Mouse (Mus musculus) cerebellum, adult 2 months (tissue): ENCODE results near the gene Hes7. TPM values are rescaled to one million over a fixed set of nuclear protein-coding genes. Genes with fewer than 3 reads are reported as not detected.
A peak's percentile ranks its signal among the peaks of the same experiment; 100 is the strongest.
"Not testable (repeated sequence)": the region's sequence is repeated elsewhere in the genome, so short reads cannot be mapped to it uniquely, and the experiment has no call there.

ENCODE experiments used
- DNase-seq, 2 experiments: peaks; one replicate each; pipeline ENCODE4 v3.0.0; 2021
- H3K27ac ChIP-seq: fragments of 200-500 bp; 2 replicates; pipeline ENCODE4 v1.5.1; 2012; ENCODE audit warnings: low read length, control low read depth, inconsistent platforms; ENCODE audit not compliant: insufficient read depth
- H3K27me3 ChIP-seq: fragments of 200-500 bp; 2 replicates; pipeline ENCODE4 v1.6.1; 2012; ENCODE audit warnings: inconsistent platforms, mild to moderate bottlenecking, low read length, moderate library complexity; ENCODE audit not compliant: control insufficient read depth, insufficient read depth
- H3K4me1 ChIP-seq: fragments of 200-500 bp; 2 replicates; pipeline ENCODE4 v1.6.1; 2011; ENCODE audit warnings: low read length; ENCODE audit not compliant: control insufficient read depth, insufficient read depth
- H3K4me3 ChIP-seq: fragments of 200-500 bp; replicated peaks from 2 replicates; pipeline ENCODE3; 2011; ENCODE audit warnings: mild to moderate bottlenecking, low read depth, low read length, control low read depth; ENCODE audit not compliant: insufficient read depth
- CTCF ChIP-seq: fragments of 200-500 bp; IDR thresholded peaks from 2 replicates; pipeline ENCODE4 v1.5.1; 2011; ENCODE audit warnings: low read depth, mild to moderate bottlenecking, control low read depth, low read length, moderate library complexity, borderline replicate concordance; ENCODE audit not compliant: insufficient read depth
- POLR2A ChIP-seq: fragments of 200-500 bp; IDR thresholded peaks from 2 replicates; pipeline ENCODE4 v1.6.1; 2011; ENCODE audit warnings: low read length, control low read depth, borderline replicate concordance; ENCODE audit not compliant: insufficient read depth
- WGBS: fragments of 180-500 bp; shearing (Covaris S2); methylation state at CpG from one replicate; pipeline ENCODE4 v1.1.7; 2018; 5-methylcytosine and 5-hydroxymethylcytosine counted together
- polyA plus RNA-seq: library from polyadenylated mRNA; depleted of rRNA; stranded (reverse); fragments of >200 nt; gene quantifications from 2 replicates; pipeline ENCODE4 v1.2.3, GENCODE M21; 2012

Hes7 gene
- polyA plus RNA-seq, 1 experiment: 0.44 TPM

- Histone ChIP-seq H3K4me3 (peak overlapping the region; percentile 13), H3K27me3 (no peaks in the 10 kb centered on the region), H3K4me1 (peaks cover 10% of the 10 kb centered on the region), H3K27ac (0 out of 2 replicates have a peak overlapping the region, but pooled peaks have one; percentile 99)
- DNase-seq: no peak
- 26% methylated on average over 6 of the region's 6 CpGs for WGBS
- TF ChIP-seq CTCF (no peak), POLR2A (no peak)
These were observed 29.8 kb upstream of the Hes7 start for GRCm38 (mm10) chr11:69090367-69090766.

GRCm38 (mm10) chr11:69091566-69092385 is 28.4 kb upstream of the Hes7 start:
- H3K4me3 ChIP-seq: no peak overlapping the region
- peaks cover 10% of the 10 kb centered on the region for H3K4me1 ChIP-seq
- 58% methylated on average over 7 of the region's 7 CpGs for WGBS
- peak in 1 of 2 experiments; percentile 23 for DNase-seq
- no peak for TF ChIP-seq CTCF
- no peak for TF ChIP-seq POLR2A
- no peak overlapping the region for H3K27ac ChIP-seq
- H3K27me3 ChIP-seq: no peaks in the 10 kb centered on the region

- Histone ChIP-seq H3K27me3 (no peaks in the 10 kb centered on the region), H3K4me1 (peaks cover 10% of the 10 kb centered on the region), H3K27ac (no peak overlapping the region), H3K4me3 (no peak overlapping the region)
- 1% methylated on average over 3 of the region's 3 CpGs for WGBS
- DNase-seq: peak; percentile 82 to 92
- no peak for TF ChIP-seq POLR2A
- peak; percentile 86 for TF ChIP-seq CTCF
These were observed 27.8 kb upstream of the Hes7 start for GRCm38 (mm10) chr11:69092386-69092751.

GRCm38 (mm10) chr11:69092871-69093270 is 27.3 kb upstream of the Hes7 start:
- WGBS: 73% methylated on average over 4 of the region's 4 CpGs
- DNase-seq: no peak

GRCm38 (mm10) chr11:69093856-69094255 is 26.3 kb upstream of the Hes7 start:
- not testable (repeated sequence) for H3K27me3 ChIP-seq, H3K27ac ChIP-seq, H3K4me3 ChIP-seq
- DNase-seq: peak in 1 of 2 experiments; percentile 29
- H3K4me1 ChIP-seq: peaks cover 22% of the 10 kb centered on the region
- 82% methylated on average over 7 of the region's 7 CpGs for WGBS

More at GRCm38 (mm10) chr11:69092871-69093270, 27.3 kb upstream of the Hes7 start:
- Histone ChIP-seq H3K4me3 (no peak overlapping the region), H3K27me3 (no peaks in the 10 kb centered on the region), H3K27ac (no peak overlapping the region), H3K4me1 (peaks cover 15% of the 10 kb centered on the region)
- TF ChIP-seq POLR2A (no peak; the same call in 1 of the 2 replicates), CTCF (no peak)

GRCm38 (mm10) chr11:69094697-69095429 is 25.3 kb upstream of the Hes7 start, which contains the start of gene Per1:
Gene Per1 (plus strand): TSS chr11:69095217.
- under 1% methylated on average over 37 of the region's 37 CpGs for WGBS
- Histone ChIP-seq H3K4me3 (peak within 1 kb of the TSS; percentile 83), H3K27me3 (no peaks in the 10 kb centered on the region), H3K27ac (peak within 1 kb of the TSS; percentile 86), H3K4me1 (peaks cover 17% of the 10 kb centered on the region)
- peak; percentile 99 to 100 for DNase-seq
- no peak for TF ChIP-seq CTCF
- TF ChIP-seq POLR2A: peak; percentile 92; the same call in 1 of the 2 replicates

- DNase-seq: peak in 1 of 2 experiments; percentile 33
- H3K4me1 ChIP-seq: peaks cover 14% of the 10 kb centered on the region
- TF ChIP-seq POLR2A: no peak
- TF ChIP-seq CTCF: no peak
- H3K4me3 ChIP-seq: peak overlapping the region; percentile 83
- WGBS: 1% methylated on average over 27 of the region's 27 CpGs
- peak overlapping the region; percentile 80 for H3K27ac ChIP-seq
- H3K27me3 ChIP-seq: no peaks in the 10 kb centered on the region
These were observed 24.5 kb upstream of the Hes7 start for GRCm38 (mm10) chr11:69095511-69096231.
